Mouse (Mus musculus): ENCODE data around the gene H2-Eb2.

H2-Eb2 gene

DNA sequence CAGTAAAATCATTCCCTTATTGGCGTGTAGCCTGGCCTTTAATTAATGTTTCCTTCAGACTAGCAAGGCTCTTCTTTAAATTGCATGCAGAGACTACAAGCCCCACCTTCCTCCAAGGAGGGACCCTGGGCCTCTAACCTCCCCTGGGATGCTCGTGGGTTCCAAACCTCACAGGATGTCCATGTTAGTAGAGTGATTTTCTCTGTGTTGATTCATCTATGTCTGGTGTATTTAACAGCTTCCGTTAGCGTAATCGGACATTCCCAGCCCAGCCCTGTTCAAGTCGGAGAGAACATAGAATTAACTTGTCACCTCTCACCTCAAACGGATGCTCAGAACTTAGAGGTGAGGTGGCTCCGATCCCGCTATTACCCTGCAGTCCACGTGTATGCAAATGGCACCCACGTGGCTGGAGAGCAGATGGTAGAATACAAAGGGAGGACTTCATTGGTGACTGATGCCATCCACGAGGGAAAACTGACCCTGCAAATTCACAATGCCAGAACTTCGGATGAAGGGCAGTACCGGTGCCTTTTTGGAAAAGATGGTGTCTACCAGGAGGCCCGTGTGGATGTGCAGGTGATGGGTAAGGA lies 37.6 kb downstream of the H2-Eb2 start:
- no peak for DNase-seq (ENCODE audit: low spot score)

- DNase-seq (ENCODE audit: low spot score): no peak
Observed at GRCm38 (mm10) chr17:34363676-34364310, 38.3 kb downstream of the H2-Eb2 start.

GRCm38 (mm10) chr17:34365031-34365430 lies 39.6 kb downstream of the H2-Eb2 start:
- DNase-seq (ENCODE audit: low spot score): no peak

GRCm38 (mm10) chr17:34370563-34370962 lies 45.1 kb downstream of the H2-Eb2 start:
- DNase-seq (ENCODE audit: low spot score): no peak

- DNase-seq (ENCODE audit: low spot score): no peak
Observed at GRCm38 (mm10) chr17:34373055-34373709, 47.7 kb downstream of the H2-Eb2 start.

DNA sequence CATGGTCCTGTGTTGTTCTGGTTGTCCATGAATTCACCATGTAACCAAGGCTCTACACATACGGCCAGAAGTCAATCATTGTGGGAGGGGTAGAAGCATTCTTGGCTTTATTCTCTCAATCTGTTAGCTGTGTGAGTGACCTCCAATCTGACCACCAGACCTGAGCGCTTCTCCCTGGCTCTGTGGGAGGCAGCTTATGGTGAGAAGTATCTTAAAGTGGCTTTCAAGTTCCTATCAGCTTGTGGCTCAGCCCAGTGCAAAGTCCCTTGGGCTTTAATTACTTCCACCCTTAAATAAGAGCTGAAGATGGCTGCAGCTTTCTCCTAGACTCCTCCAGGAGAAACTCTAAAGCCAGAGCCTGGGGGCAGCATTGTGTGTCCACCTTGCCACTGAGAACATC lies 51.4 kb downstream of the H2-Eb2 start, which contains the start of gene Btnl1:
Btnl1 (plus strand) TSS at position 286 of the 400 bp plus-strand sequence.
- no peak for DNase-seq (ENCODE audit: low spot score)

DNA sequence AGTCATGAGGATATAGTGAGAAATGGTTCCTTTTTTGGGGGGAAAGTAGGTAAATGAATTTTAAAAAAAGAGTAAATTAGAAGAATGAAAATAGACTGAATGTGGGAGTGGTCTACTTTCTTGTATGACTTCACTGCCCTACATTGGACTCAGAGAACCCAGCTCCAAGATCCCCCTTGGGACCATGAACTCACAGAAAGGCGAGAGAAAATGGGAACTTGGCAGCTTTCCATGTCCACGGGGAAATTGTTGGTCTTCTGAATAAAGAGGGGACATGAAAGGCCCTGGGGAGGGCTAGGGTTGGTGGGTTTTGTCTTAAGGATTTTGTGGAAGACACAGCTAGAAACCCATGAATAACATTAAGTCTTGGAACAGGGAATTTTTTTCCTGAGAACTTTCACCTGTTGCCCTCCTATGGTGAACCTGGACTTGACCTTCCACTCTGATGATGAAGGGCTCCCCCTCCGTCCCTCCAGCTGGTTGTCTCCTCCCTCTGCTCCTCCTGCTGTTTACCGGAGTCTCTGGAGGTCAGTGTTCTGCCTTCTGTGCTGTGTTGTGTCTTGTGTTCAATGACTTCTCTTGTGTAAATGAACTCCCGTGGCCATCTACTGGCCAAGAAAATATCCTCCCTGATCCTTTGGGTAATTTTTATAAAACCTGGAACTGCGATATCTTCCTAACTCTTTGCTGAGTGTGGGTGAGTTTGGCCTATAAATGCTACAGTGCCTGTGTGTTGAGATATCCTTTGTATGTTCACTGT lies 52.2 kb downstream of the H2-Eb2 start:
- no peak for DNase-seq (ENCODE audit: low spot score)

- no peak for DNase-seq (ENCODE audit: low spot score)
Observed at GRCm38 (mm10) chr17:34378716-34379115, 53.3 kb downstream of the H2-Eb2 start.

DNA sequence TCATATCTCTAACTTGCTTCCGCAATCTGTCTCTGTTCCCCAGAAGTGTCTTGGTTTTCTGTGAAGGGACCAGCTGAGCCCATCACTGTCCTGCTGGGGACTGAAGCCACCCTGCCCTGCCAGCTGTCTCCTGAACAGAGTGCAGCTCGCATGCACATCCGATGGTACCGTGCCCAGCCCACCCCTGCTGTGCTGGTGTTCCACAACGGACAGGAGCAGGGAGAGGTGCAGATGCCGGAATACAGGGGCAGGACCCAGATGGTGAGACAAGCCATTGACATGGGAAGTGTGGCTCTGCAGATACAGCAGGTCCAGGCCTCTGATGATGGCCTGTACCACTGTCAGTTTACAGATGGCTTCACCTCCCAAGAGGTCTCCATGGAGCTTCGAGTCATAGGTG lies 54.0 kb downstream of the H2-Eb2 start:
- no peak for DNase-seq (ENCODE audit: low spot score)

DNA sequence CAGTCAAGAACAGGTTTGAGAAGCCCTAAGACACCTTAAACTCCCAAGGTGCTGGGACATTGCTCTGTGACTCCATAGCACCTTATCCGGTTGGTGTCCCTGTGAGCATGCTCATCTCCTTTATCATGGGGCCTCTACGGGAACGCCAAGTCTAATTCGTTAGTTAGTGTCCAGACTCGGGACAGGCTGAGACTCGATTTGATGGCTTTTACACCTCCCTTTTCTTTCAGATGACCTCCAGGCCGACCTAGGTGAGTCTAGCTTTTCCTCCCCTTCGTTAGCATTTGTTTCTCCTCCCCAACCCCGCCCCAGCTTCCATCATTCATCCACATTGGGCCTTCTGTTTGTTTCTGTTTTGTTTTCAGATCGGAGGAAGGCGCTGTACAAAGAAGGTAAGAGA lies 56.4 kb downstream of the H2-Eb2 start:
- no peak for DNase-seq (ENCODE audit: low spot score)

DNA sequence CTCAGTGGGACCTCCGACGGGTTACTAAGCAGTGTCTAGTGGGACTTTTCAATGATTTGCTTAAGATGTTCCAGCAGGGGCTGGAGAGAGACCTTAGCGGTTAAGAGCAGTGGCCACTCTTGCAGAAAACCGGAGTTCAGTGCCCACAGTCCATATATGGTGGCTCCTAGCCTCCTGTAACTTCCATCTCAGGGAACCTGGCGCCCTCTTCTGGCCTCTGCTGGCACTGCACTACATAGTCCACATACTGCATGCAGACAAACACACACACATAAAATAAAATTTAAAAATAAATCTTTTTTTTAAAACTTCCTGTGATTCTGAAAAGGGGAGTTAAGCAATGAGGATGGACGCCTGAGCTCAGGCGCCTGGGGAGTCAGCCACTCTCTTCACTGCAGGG lies 57.7 kb downstream of the H2-Eb2 start:
- DNase-seq (ENCODE audit: low spot score): no peak

GRCm38 (mm10) chr17:34384699-34385098 lies 59.2 kb downstream of the H2-Eb2 start:
- no peak for DNase-seq (ENCODE audit: low spot score)

DNA sequence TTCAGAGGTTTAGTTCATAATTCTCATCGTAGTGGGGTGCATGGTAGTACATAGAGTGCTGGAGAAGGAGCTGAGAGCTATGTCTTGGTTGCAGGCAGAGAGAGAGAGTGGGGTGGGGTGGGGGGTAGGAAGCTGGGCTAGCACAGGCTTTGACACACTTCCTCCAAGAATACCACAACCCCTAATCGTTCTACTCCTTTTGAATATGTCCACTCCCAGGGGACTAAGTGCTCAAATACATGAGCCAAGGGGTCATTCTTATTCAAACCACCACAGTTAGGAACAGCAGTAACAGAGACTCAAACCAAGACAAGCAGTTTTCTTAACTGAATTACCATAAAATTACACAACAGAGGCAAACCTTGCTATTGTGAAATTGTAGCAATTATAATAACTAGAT lies 61.2 kb downstream of the H2-Eb2 start:
- no peak for DNase-seq (ENCODE audit: low spot score)

DNA sequence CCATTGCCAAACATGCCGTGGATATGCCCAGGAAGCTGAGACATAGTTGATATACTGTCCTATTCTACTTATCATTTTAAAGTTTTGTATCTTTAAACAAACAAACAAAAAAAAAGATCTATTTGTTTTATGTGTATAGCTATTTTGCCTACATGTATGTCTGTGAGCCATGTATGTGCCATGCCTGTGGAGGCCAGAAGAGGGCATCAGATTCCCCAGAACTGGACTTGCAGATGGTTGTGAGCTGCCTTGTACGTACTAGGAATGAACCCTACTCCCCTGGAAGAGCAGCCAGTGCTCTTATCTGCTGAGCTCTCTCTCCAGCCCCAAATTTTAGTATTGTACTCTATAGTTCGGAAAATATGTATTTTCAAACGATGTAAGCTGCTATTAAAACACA lies 63.0 kb downstream of the H2-Eb2 start:
- no peak for DNase-seq (ENCODE audit: low spot score)

Data from c-Kit-positive CD71-positive TER-119-positive erythroid progenitor cells, embryonic 14.5 days (primary cell).